Mouse (Mus musculus) liver, embryonic 14.5 days (tissue): ENCODE data around the gene Olfr5.

ENCODE experiments used
- CTCF ChIP-seq: IDR thresholded peaks from 2 replicates; pipeline ENCODE4 v1.5.1; 2016; ENCODE audit warnings: antibody characterized with exemption, low read depth, control low read depth
- EP300 ChIP-seq: IDR thresholded peaks from 2 replicates; pipeline ENCODE4 v1.6.1; 2016; ENCODE audit warnings: antibody characterized with exemption, low read depth

DNA sequence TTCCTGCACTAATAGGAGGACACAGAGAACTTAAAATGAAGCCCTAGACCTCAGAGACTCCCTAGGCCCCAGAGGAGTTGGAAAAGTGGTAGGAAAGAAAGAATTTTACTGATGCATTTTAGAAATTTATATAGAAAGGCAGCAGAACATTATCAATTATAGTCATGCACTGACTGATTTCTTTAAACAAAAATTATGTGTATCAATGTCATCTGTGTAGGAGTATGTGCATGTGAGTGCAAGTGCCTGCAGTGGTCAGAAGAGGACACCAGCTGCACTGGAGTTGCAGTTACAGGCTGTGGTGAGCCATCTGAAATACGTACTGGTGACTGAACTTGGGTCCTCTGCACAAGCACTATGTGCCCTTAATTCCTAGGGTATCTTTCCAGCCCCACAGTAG is 12.9 kb upstream of the Olfr5 start, which contains the start of gene Olfr1347:
- no peak for TF ChIP-seq CTCF
- TF ChIP-seq EP300 = no peak
